Mouse (Mus musculus): Measurements from ENCODE around the gene Sipa1l3. TPM values are rescaled to one million over a fixed set of nuclear protein-coding genes. Genes with fewer than 3 reads are reported as not detected.

Gene Sipa1l3
- polyA plus RNA-seq, 1 experiment from 2014 or later: 20.7 TPM

DNA sequence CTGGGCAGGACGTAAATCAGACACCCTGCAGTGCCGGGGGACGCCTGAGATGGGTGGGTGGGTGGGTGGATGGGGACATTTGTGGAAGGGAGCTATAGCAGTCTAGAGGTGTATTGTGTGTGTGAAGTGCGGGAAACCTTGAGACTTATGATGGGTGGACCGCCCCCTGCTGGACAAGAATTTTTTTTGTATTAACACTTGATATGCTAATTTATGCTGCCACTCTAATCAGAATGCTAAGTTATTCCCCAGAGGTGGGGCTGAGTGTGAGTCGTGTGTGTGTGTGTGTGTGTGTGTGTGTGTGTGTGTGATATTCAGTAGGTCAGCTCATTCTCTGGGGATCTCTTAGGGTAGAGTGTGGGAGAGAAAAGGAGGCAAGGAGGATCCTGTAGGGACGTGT lies 211.8 kb downstream of the Sipa1l3 start:
- no peaks in the 10 kb centered on the region for H3K27me3 ChIP-seq (replicated peaks)
- peaks cover 74% of the 10 kb centered on the region for H3K4me1 ChIP-seq
- peaks cover 9% of the 10 kb centered on the region for H3K36me3 ChIP-seq
- H3K9me3 ChIP-seq (replicated peaks): no peaks in the 10 kb centered on the region
- WGBS: 9% methylated on average over 7 of the region's 7 CpGs
- H3K4me3 ChIP-seq (replicated peaks): peak overlapping the region; percentile 80
- H3K4me2 ChIP-seq: peak overlapping the region; percentile 71
- H3K27ac ChIP-seq (replicated peaks): peak overlapping the region; percentile 89
- ATAC-seq (ENCODE audit: low FRiP score): no peak
- H3K9ac ChIP-seq (replicated peaks): peak overlapping the region; percentile 82; the same call in 1 of the 2 replicates

DNA sequence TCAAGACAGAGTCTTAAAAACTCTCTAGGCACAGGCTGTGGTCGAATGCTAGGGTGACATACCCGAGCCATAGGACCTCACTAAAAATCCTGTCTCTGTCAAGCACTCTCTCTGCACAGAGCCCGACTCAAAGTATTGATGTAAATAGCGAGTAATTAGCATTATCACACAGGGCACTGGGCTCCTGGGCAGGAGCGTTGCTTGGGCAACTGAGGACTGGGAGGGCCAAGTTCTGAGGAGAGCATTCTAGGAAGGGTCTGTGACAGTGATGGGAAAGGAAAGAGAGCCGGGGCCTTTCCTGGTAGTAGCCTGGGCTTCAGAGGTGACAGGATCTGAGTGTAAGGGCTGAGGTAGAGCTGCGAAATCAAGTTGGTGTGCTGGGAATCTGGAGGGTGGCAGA lies 212.3 kb downstream of the Sipa1l3 start:
- Histone ChIP-seq H3K27me3 (replicated peaks) (no peaks in the 10 kb centered on the region), H3K4me2 (peak overlapping the region; percentile 71), H3K9ac (replicated peaks) (peak overlapping the region; percentile 82), H3K36me3 (peaks cover 4% of the 10 kb centered on the region), H3K27ac (replicated peaks) (peak overlapping the region; percentile 89), H3K4me3 (replicated peaks) (peak overlapping the region; percentile 80), H3K9me3 (replicated peaks) (no peaks in the 10 kb centered on the region), H3K4me1 (peaks cover 69% of the 10 kb centered on the region)
- ATAC-seq (ENCODE audit: low FRiP score): no peak
- 19% methylated on average over 7 of the region's 7 CpGs for WGBS

DNA sequence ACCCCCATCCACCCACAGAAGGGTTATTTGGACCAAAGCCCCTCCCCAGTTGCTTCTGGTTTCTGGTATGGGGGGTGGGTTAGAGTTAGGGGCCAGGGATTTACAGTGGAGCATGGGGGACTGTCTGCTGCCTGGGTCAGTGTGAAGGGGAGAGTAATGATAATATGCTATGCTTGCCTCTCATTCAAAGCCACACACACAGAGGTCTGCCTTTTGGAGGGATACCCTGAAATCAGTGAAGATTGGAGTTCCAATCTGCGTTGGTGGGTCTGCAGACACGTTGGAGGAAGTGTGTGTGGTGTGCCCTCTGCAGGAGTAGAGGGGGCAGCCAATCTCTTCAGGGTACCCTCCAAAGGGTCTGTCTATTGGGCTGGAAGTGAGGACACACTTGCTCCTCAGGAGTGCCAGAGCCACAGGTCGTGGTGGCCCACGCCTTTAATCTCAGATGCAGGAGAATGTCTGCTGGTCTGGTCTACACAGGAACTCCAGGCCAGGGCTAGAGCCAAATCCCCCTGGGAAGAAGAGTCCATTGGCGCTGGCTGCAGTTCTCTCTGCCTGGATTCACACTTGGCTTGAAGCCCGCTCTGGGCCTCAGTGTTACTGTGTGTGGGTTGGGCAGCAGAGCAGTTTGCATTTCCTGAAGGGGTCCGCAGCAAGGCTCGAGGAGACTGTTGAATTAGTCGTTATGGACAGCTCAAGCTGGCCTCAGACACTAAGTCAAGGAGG lies 213.0 kb downstream of the Sipa1l3 start:
- H3K27ac ChIP-seq (replicated peaks): peak overlapping the region; percentile 89
- no peaks in the 10 kb centered on the region for H3K9me3 ChIP-seq (replicated peaks)
- H3K4me3 ChIP-seq (replicated peaks): peak overlapping the region; percentile 80
- H3K4me2 ChIP-seq: peak overlapping the region; percentile 71
- H3K4me1 ChIP-seq: peaks cover 62% of the 10 kb centered on the region
- whole genome bisulfite sequencing: 13% methylated on average over 9 of the region's 9 CpGs
- no peaks in the 10 kb centered on the region for H3K27me3 ChIP-seq (replicated peaks)
- H3K9ac ChIP-seq (replicated peaks): peak overlapping the region; percentile 82
- no peak for ATAC-seq (ENCODE audit: low FRiP score)
- H3K36me3 ChIP-seq: no peaks in the 10 kb centered on the region

DNA sequence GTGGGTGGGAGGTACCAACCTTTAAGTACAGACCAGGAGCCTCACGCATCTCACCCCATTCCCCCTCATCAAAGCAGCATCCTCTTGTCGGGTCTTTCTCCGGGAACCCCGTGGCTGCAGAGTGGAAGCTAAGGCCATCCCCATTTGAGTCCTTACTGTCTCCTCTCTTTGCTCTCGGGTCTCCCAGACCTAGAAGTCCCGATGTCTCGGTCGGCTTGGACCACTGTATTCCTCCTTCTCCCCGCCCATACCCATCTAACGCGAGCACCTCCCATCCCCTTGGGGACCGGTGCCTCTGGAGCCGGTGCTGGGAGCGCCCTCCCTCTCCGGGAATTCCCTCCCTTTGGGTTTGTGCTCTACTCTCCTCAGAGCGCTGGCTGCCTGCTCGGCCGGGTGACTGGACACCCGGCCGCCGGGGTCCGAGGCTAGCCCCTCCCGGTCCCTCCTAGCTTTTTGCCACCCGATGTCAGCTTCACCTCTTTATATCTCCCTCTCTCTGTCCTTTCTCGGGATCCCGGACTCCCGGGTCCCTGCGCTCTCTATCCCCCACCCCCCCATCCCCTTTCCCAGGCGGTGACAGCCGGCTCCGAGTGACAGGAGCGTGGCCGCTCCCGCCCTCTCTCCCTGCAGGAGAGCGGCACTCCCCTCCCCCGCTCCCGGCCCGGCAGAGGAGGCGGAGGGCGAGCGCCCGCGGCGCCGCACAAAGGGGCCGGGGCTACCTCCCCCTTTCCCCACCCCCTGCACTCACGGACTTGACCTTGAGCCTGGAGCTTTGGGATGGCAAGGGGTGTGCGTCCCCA lies 213.8 kb downstream of the Sipa1l3 start:
- Histone ChIP-seq H3K4me1 (peaks cover 54% of the 10 kb centered on the region), H3K9me3 (replicated peaks) (no peaks in the 10 kb centered on the region), H3K36me3 (no peaks in the 10 kb centered on the region), H3K4me3 (replicated peaks) (peak overlapping the region; percentile 80), H3K9ac (replicated peaks) (peak overlapping the region; percentile 82), H3K4me2 (peak overlapping the region; percentile 71), H3K27ac (replicated peaks) (peak overlapping the region; percentile 89), H3K27me3 (replicated peaks) (no peaks in the 10 kb centered on the region)
- under 1% methylated on average over 48 of the region's 48 CpGs for WGBS
- peak; percentile 2; the same call in 1 of the 2 replicates for ATAC-seq (ENCODE audit: low FRiP score)

DNA sequence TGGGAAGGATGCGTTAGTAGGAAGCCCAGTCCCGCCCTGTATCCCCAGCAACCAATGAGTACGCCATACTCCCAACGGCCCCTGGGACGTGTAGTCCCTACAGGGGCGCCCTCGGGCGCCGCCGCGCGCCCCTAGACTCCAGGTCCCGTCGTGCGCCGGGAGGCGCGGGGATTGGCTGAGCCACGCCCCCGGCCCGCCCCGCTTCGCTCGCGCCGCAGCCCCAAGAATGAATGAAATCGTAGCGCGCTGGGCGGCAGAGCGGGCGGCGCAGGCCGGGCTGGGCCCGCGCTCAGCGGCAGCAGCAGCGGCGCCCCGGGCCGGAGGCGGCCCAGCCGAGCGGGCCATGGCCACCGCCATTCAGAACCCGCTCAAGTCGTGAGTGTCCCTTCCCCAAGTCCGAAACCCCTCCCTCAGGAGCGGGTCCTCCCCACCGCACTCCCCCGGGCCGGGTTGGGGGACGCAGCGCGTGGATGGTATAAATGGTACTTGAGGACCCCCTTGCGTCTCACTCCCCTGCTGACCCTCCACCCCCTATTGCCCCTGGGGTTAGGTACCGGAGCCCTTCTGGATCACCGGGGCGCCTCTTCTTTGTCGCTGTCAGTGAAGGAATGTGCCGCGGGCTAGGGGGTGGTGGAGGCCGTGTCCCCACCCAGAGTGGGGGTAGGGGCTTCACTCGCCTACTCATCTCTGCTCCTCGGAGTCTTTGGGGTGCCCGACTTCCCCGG lies 214.5 kb downstream of the Sipa1l3 start, which contains the start of gene Dpf1:
TSS of gene Dpf1 (plus strand) at position 214 of the 725 bp plus-strand sequence.
- peak within 1 kb of the TSS; percentile 82 for H3K9ac ChIP-seq (replicated peaks)
- under 1% methylated on average over 59 of the region's 67 CpGs for WGBS
- no peaks in the 10 kb centered on the region for H3K9me3 ChIP-seq (replicated peaks)
- H3K4me1 ChIP-seq: peaks cover 47% of the 10 kb centered on the region
- peak; percentile 84 for ATAC-seq (ENCODE audit: low FRiP score)
- H3K4me2 ChIP-seq: peak within 1 kb of the TSS; percentile 71
- H3K27ac ChIP-seq (replicated peaks): peak within 1 kb of the TSS; percentile 89
- H3K36me3 ChIP-seq: no peaks in the 10 kb centered on the region
- H3K27me3 ChIP-seq (replicated peaks): no peaks in the 10 kb centered on the region
- H3K4me3 ChIP-seq (replicated peaks): peak within 1 kb of the TSS; percentile 80

DNA sequence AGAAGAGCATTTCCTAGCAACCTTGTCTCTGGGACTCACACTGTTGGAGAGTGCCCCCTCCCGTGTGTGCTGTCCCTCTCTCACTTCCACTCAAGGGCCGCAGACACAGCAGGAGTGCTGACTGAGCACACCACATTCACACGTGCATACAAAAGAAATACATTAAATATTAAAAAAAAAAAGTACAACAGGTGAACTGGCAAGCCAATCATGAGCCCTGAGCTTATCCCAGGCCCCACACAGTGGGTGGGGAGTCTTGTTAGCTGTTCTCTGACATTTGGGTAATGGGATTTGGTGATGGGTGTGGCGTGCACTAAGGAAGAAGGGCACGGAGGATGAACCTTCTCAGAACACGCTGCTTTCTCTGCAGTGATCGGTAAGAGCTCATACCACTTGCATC lies 215.8 kb downstream of the Sipa1l3 start:
- no peaks in the 10 kb centered on the region for H3K27me3 ChIP-seq (replicated peaks)
- no peaks in the 10 kb centered on the region for H3K36me3 ChIP-seq
- H3K4me1 ChIP-seq: peaks cover 42% of the 10 kb centered on the region
- 75% methylated on average over 7 of the region's 7 CpGs for WGBS
- H3K27ac ChIP-seq (replicated peaks): no peak overlapping the region
- H3K4me2 ChIP-seq: no peak overlapping the region
- no peak overlapping the region for H3K4me3 ChIP-seq (replicated peaks)
- no peak for ATAC-seq (ENCODE audit: low FRiP score)
- H3K9ac ChIP-seq (replicated peaks): no peak overlapping the region
- no peaks in the 10 kb centered on the region for H3K9me3 ChIP-seq (replicated peaks)

DNA sequence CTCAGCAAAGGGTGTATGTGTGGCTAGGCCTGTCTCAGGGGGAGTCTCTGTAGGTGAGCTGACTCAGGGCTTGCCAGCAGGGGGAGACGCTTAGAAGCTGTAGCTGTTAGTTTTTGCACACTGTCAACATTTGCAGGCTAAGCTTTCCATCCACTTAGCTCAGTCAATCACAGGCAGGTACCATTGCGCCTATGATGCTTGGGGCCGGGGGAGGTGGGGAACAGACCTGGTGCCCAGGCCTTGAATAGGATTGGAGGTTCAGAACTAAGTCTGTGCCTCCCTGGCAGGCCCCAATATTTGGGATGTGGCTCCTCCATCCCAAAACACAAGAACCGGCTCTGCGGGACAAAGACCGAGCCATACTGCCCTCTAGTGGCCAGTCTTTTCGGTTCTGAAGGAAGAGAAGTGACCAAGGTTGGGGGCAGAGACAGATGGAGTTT lies 217.3 kb downstream of the Sipa1l3 start:
- Histone ChIP-seq H3K27me3 (replicated peaks) (no peaks in the 10 kb centered on the region), H3K4me1 (peaks cover 28% of the 10 kb centered on the region), H3K36me3 (no peaks in the 10 kb centered on the region), H3K27ac (replicated peaks) (peak overlapping the region; percentile 70), H3K9me3 (replicated peaks) (no peaks in the 10 kb centered on the region), H3K9ac (replicated peaks) (no peak overlapping the region), H3K4me2 (peak overlapping the region; percentile 48), H3K4me3 (replicated peaks) (no peak overlapping the region)
- 0% methylated on average over 7 of the region's 7 CpGs for WGBS
- no peak for ATAC-seq (ENCODE audit: low FRiP score)

DNA sequence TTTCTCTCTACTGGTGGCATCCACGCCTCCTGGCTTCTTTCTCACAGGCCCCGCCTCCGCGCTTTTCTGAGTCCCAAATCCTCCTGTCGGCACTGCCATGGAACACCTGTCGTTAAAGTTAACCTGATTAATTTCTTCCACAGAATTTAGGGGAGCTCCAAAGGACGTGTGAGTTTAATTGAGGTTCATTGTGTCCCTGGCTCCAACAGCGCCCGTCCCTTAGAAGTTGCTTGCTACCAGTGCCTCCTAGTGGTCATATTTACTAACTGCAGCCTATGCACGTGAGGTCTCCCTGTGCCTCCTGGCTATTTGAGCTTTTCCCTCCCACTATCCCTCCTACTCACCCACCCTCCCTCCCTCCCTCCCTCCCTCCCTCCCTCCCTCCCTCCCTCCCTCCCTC lies 221.4 kb downstream of the Sipa1l3 start:
- no peaks in the 10 kb centered on the region for H3K36me3 ChIP-seq
- no peaks in the 10 kb centered on the region; the same call in 1 of the 2 replicates for H3K27me3 ChIP-seq (replicated peaks)
- no peak overlapping the region for H3K27ac ChIP-seq (replicated peaks)
- H3K9me3 ChIP-seq (replicated peaks): no peaks in the 10 kb centered on the region
- ATAC-seq (ENCODE audit: low FRiP score): no peak
- H3K4me3 ChIP-seq (replicated peaks): no peak overlapping the region
- H3K9ac ChIP-seq (replicated peaks): no peak overlapping the region
- 17% methylated on average over 10 of the region's 10 CpGs for WGBS
- peaks cover 15% of the 10 kb centered on the region for H3K4me1 ChIP-seq
- H3K4me2 ChIP-seq: 0 out of 2 replicates have a peak overlapping the region, but pooled peaks have one; percentile 25

DNA sequence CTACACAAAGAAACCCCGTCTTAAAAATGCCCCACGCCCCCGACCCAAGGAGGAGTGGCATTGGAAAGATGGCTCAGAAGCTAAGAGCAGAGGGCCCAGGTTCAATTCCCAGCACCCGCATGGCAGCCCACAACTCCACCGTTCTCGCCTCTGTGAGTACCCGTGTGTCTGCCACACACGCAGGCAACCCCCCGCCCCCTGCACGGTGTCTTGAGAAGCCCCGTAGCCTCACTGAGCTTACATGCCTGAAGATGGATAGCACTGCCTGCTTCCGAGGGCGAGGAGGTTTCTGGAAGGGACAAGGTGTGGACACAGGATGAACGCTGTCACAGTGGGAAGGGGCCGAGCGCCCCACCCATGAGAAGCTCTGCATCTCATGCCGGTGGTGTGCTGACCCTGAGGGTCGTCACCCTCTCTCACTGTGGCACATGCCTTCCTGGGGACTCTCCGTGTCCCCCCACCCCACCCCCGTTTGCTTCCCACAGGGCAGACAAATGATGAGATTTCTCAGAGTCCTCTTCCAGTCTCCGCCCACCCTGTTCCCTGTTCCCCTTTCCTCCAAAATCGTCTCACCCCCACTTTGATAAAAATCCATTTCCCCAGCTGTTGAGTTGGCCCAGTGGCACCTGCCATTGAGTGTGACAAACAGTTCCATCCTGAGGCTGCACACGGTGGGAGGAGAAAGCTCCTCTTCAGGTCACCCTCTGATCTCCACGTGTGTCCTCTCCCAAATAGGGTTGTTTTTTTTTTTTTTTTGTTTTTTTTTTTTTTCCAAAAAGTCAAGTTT lies 222.4 kb downstream of the Sipa1l3 start:
- Histone ChIP-seq H3K36me3 (no peaks in the 10 kb centered on the region), H3K4me3 (replicated peaks) (no peak overlapping the region), H3K27ac (replicated peaks) (no peak overlapping the region), H3K4me1 (peaks cover 24% of the 10 kb centered on the region), H3K4me2 (no peak overlapping the region), H3K9ac (replicated peaks) (no peak overlapping the region), H3K9me3 (replicated peaks) (no peaks in the 10 kb centered on the region), H3K27me3 (replicated peaks) (no peaks in the 10 kb centered on the region; the same call in 1 of the 2 replicates)
- ATAC-seq (ENCODE audit: low FRiP score): no peak
- 82% methylated on average over 24 of the region's 24 CpGs for WGBS

DNA sequence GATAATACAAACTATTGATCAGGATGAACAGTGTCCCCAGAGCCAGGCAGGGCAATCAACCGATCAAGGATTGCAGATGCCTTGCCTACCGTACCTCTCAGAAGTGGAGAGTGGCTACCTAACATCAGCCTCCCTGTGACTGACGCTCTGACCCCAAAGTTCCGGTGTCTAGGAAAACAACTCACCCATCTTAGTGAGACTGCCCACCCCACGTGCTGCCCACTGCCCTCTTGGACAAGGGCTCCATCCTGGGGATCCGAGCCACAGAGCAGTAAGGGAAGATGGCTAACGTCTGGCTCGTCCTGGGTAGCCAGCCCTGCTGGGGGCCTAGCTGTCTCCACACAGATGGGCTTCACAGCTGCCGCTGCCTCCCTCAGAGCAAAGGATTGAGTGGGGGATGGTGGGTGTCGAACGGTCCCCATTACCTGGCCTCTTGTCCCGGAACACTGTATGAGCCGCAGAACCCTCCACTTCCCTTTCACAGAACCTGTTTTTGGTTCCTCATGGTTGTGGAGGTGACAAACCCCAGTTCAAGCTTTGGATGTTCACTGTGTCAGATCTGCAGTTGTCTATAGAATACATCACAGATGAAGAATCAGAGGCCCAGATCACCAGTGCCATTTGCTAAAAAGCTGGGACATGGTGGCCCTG lies 224.2 kb downstream of the Sipa1l3 start:
- no peak overlapping the region for H3K4me2 ChIP-seq
- H3K27me3 ChIP-seq (replicated peaks): no peaks in the 10 kb centered on the region; the same call in 1 of the 2 replicates
- H3K9ac ChIP-seq (replicated peaks): no peak overlapping the region
- WGBS: 51% methylated on average over 13 of the region's 13 CpGs
- no peak overlapping the region for H3K27ac ChIP-seq (replicated peaks)
- no peaks in the 10 kb centered on the region for H3K36me3 ChIP-seq
- no peak for ATAC-seq (ENCODE audit: low FRiP score)
- H3K4me1 ChIP-seq: peaks cover 40% of the 10 kb centered on the region
- H3K4me3 ChIP-seq (replicated peaks): no peak overlapping the region
- H3K9me3 ChIP-seq (replicated peaks): no peaks in the 10 kb centered on the region
